Mouse (Mus musculus) ES-Bruce4 (cell line): Measurements from ENCODE around the gene Ibsp.

ENCODE experiments used
- CTCF ChIP-seq: IDR thresholded peaks from one replicate; pipeline ENCODE4 v1.8.1; 2011; ENCODE audit warnings: low read depth, low read length
- EP300 ChIP-seq: IDR thresholded peaks from 2 replicates; pipeline ENCODE4 v1.6.1; 2011; ENCODE audit warnings: low read depth, low read length; ENCODE audit not compliant: insufficient read depth
- POLR2A ChIP-seq: IDR thresholded peaks from one replicate; pipeline ENCODE4 v1.8.1; 2011; ENCODE audit warnings: low read length; ENCODE audit not compliant: insufficient read depth

GRCm38 (mm10) chr5:104314073-104314472, 15.1 kb downstream of the Ibsp start:
- TF ChIP-seq CTCF (no peak), EP300 (no peak), POLR2A (no peak)
